Mouse (Mus musculus) limb, embryonic 14.5 days (tissue): Measurements from ENCODE around the gene March5. TPM values are rescaled to one million over a fixed set of nuclear protein-coding genes. Genes with fewer than 3 reads are reported as not detected.

Source experiments
- ATAC-seq: fragments of 200-750 bp; cut with Nextera tagmentation; 2 replicates; pipeline ENCODE4 v1.8.0; 2017; ENCODE audit warnings: low read depth, moderate number of reproducible peaks, moderate TSS enrichment; ENCODE audit not compliant: low FRiP score
- DNase-seq: peaks from one replicate; pipeline ENCODE4 v3.0.0-alpha.2; 2015; ENCODE audit warnings: low spot score
- H3K27ac ChIP-seq: fragments of 300-500 bp; sonication (generic); replicated peaks from 2 replicates; pipeline ENCODE4 v1.5.1; 2014; ENCODE audit warnings: low read depth, mild to moderate bottlenecking, low read length, moderate library complexity, mixed read lengths
- H3K27me3 ChIP-seq: fragments of 300-500 bp; sonication (generic); 2 replicates; pipeline ENCODE4 v1.6.1; 2014; ENCODE audit warnings: low read length, mixed read lengths; ENCODE audit not compliant: control insufficient read depth, insufficient read depth
- H3K36me3 ChIP-seq: fragments of 300-500 bp; sonication (generic); 2 replicates; pipeline ENCODE4 v1.6.1; 2014; ENCODE audit warnings: mild to moderate bottlenecking, low read length, moderate library complexity, mixed read lengths; ENCODE audit not compliant: control insufficient read depth, insufficient read depth
- H3K4me1 ChIP-seq: fragments of 300-500 bp; sonication (generic); 2 replicates; pipeline ENCODE4 v1.6.1; 2014; ENCODE audit warnings: antibody characterized with exemption, low read length, mixed read lengths; ENCODE audit not compliant: control insufficient read depth, insufficient read depth
- H3K4me2 ChIP-seq: fragments of 300-500 bp; sonication (generic); replicated peaks from 2 replicates; pipeline ENCODE4 v1.6.1; 2014; ENCODE audit warnings: low read depth, mild to moderate bottlenecking, low read length, moderate library complexity; ENCODE audit not compliant: severe bottlenecking
- H3K4me3 ChIP-seq: fragments of 300-500 bp; sonication (generic); replicated peaks from 2 replicates; pipeline ENCODE4 v1.5.1; 2014; ENCODE audit warnings: low read length
- H3K9ac ChIP-seq: fragments of 300-500 bp; sonication (generic); 2 replicates; pipeline ENCODE4 v1.6.1; 2014; ENCODE audit warnings: mild to moderate bottlenecking, low read depth, low read length, moderate library complexity; ENCODE audit not compliant: severe bottlenecking
- H3K9me3 ChIP-seq: fragments of 300-500 bp; sonication (generic); 2 replicates; pipeline ENCODE4 v1.6.1; 2016; ENCODE audit warnings: low read length; ENCODE audit not compliant: control insufficient read depth
- POLR2A ChIP-seq: fragments of 200-500 bp; IDR thresholded peaks from 2 replicates; pipeline ENCODE4 v1.8.0; 2012; ENCODE audit warnings: inconsistent platforms, mild to moderate bottlenecking, moderate library complexity, borderline replicate concordance; ENCODE audit not compliant: insufficient read depth, insufficient read length; ENCODE audit errors: extremely low read depth
- WGBS: fragments of 180-500 bp; shearing (Covaris S2); extraction: QIAGEN DNeasy Blood & Tissue Kit; methylation state at CpG from one replicate; pipeline ENCODE4 v1.1.7; 2014; 5-methylcytosine and 5-hydroxymethylcytosine counted together
- polyA plus RNA-seq, 2 experiments: library from polyadenylated mRNA; depleted of rRNA in 1 of 2; stranded (reverse) in 1 of 2; unstranded in 1 of 2; fragments of >200 nt; fragmentation: Nextera tagmentation in 1 of 2; extraction: Ambion mirVana in 1 of 2; gene quantifications; 2 replicates each; pipeline versions ENCODE4 v1.2.1 to v1.2.3; 2012 to 2014

Gene March5
- polyA plus RNA-seq (2012; rRNA removed) (65.3 and 67.0 TPM in 2 replicates), polyA plus RNA-seq (2014; fragmentation: Nextera tagmentation; extraction: Ambion mirVana) (106 and 112 TPM in 2 replicates)

- H3K4me1 ChIP-seq, result peaks cover 13% of the 10 kb centered on the region
- peak within 1 kb of the TSS; percentile 98 for H3K4me3 ChIP-seq
- no peaks in the 10 kb centered on the region for H3K9me3 ChIP-seq
- H3K36me3 ChIP-seq, result peaks cover 22% of the 10 kb centered on the region
- DNase-seq, result peak; percentile 84
- H3K27me3 ChIP-seq, result no peaks in the 10 kb centered on the region
- H3K9ac ChIP-seq, result peak within 1 kb of the TSS; percentile 99
- peak; percentile 83; the same call in 1 of the 2 replicates for TF ChIP-seq POLR2A
- H3K4me2 ChIP-seq, result peak within 1 kb of the TSS; percentile 76
- H3K27ac ChIP-seq, result peak within 1 kb of the TSS; percentile 92
- WGBS, result under 1% methylated on average over 49 of the region's 94 CpGs
- ATAC-seq, result peak; percentile 95
Observed at GRCm38 (mm10) chr19:37207303-37208175, at the start of gene March5. Gene March5 (plus strand): TSS chr19:37207543.

GRCm38 (mm10) chr19:37172096-37172495 is 35.2 kb upstream of the March5 start:
- peaks cover 11% of the 10 kb centered on the region; the same call in 1 of the 2 replicates for H3K4me1 ChIP-seq
- peaks cover 39% of the 10 kb centered on the region for H3K27me3 ChIP-seq
- WGBS, result 43% methylated on average over 1 of the region's 1 CpGs
- TF ChIP-seq POLR2A, result no peak
- no peaks in the 10 kb centered on the region for H3K9me3 ChIP-seq
- no peak for DNase-seq
- no peak overlapping the region for H3K9ac ChIP-seq
- H3K4me3 ChIP-seq, result no peak overlapping the region
- H3K4me2 ChIP-seq, result no peak overlapping the region
- H3K36me3 ChIP-seq, result no peaks in the 10 kb centered on the region
- ATAC-seq, result no peak
- no peak overlapping the region for H3K27ac ChIP-seq

- DNase-seq, result no peak
- no peak overlapping the region for H3K4me2 ChIP-seq
- 75% methylated on average over 11 of the region's 11 CpGs for WGBS
Observed at GRCm38 (mm10) chr19:37172566-37173130, 34.7 kb upstream of the March5 start.

GRCm38 (mm10) chr19:37173331-37174115 is 33.8 kb upstream of the March5 start:
- Histone ChIP-seq H3K36me3 (no peaks in the 10 kb centered on the region), H3K9me3 (no peaks in the 10 kb centered on the region), H3K9ac (peak overlapping the region; percentile 55), H3K4me2 (peak overlapping the region; percentile 100), H3K4me1 (peaks cover 11% of the 10 kb centered on the region; the same call in 1 of the 2 replicates), H3K4me3 (peak overlapping the region; percentile 63), H3K27ac (no peak overlapping the region), H3K27me3 (peaks cover 39% of the 10 kb centered on the region)
- TF ChIP-seq POLR2A, result no peak
- WGBS, result 31% methylated on average over 20 of the region's 20 CpGs
- no peak for ATAC-seq
- DNase-seq, result no peak

More at GRCm38 (mm10) chr19:37172566-37173130, 34.7 kb upstream of the March5 start:
- Histone ChIP-seq H3K36me3 (no peaks in the 10 kb centered on the region), H3K9me3 (no peaks in the 10 kb centered on the region), H3K27ac (no peak overlapping the region), H3K4me1 (peaks cover 11% of the 10 kb centered on the region; the same call in 1 of the 2 replicates), H3K27me3 (peaks cover 39% of the 10 kb centered on the region), H3K9ac (no peak overlapping the region), H3K4me3 (no peak overlapping the region)
- no peak for TF ChIP-seq POLR2A
- no peak for ATAC-seq
